ENCODE assay signal across 19 mouse cellular contexts in genomic region chr6:120976097-120976496, GRCm38 (mm10).
"Had no signal": no experiment of that assay in that cellular context is flagged by ENCODE, and none has a peak within 500 bp of the region (broad histone marks: within the 10 kb centered on the region; RNA-seq: fewer than 3 reads in every experiment).

No protein-coding gene starts in this region.

- H3K4me2 ChIP-seq: lung, embryonic 14.5 days; midbrain, embryonic 12.5 days; neural tube, embryonic 13.5 days; neural tube, embryonic 15.5 days had no signal

- H3K27me3 ChIP-seq: midbrain, embryonic 12.5 days; neural tube, embryonic 13.5 days; neural tube, embryonic 15.5 days had no signal

- DNase-seq: lung, adult 18-20 months; lung, embryonic 14.5 days; lung, postnatal 10 days; lung, postnatal 4 days; midbrain, embryonic 14.5 days; retina, postnatal 1 day; right cerebral cortex, adult 18-20 months; right cerebral cortex, postnatal 25 days; right cerebral cortex, postnatal 4 days; spleen, adult 18-20 months; thymus, adult 18-20 months; thymus, postnatal 14 days; thymus, postnatal 36 days had no signal

- H3K4me3 ChIP-seq: midbrain, embryonic 10.5 days; midbrain, embryonic 12.5 days; myocyte; neural tube, embryonic 13.5 days; neural tube, embryonic 15.5 days had no signal

- H3K9ac ChIP-seq: liver, embryonic 14.5 days; lung, embryonic 14.5 days; midbrain, embryonic 12.5 days; neural tube, embryonic 15.5 days had no signal

- H3K9me3 ChIP-seq: midbrain, embryonic 10.5 days; midbrain, embryonic 12.5 days; neural tube, embryonic 13.5 days; neural tube, embryonic 15.5 days had no signal

- H3K27ac ChIP-seq: liver, embryonic 14.5 days; midbrain, embryonic 10.5 days; neural tube, embryonic 15.5 days had no signal
